Mouse (Mus musculus) frontal cortex, postnatal 14 days (tissue): ENCODE measurements around the gene Mkrn3.

ENCODE experiments used
- DNase-seq, 2 experiments: peaks; one replicate each; pipeline ENCODE4 v3.0.0; 2022; ENCODE audit warnings: low spot score in 2 of 2

Gene Mkrn3

GRCm38 (mm10) chr7:62419493-62420360 lies at the start of gene Mkrn3:
Mkrn3 (minus strand) TSS chr7:62420139.
- peak; percentile 70 for DNase-seq

GRCm38 (mm10) chr7:62463878-62464755 lies 44.2 kb upstream of the Mkrn3 start, which contains the start of gene Peg12:
Peg12 (minus strand) TSS chr7:62464510.
- peak; percentile 6 to 19 for DNase-seq

- peak in 1 of 2 experiments; percentile 5 for DNase-seq
These were observed 43.3 kb upstream of the Mkrn3 start for GRCm38 (mm10) chr7:62463007-62463877.

GRCm38 (mm10) chr7:62462229-62463006 lies 42.5 kb upstream of the Mkrn3 start:
- DNase-seq, result no peak

- no peak for DNase-seq
These were observed 32.4 kb upstream of the Mkrn3 start for GRCm38 (mm10) chr7:62452353-62452752.

- DNase-seq, result no peak
These were observed 25.7 kb upstream of the Mkrn3 start for GRCm38 (mm10) chr7:62445431-62446165.

- no peak for DNase-seq
These were observed 16.5 kb upstream of the Mkrn3 start for GRCm38 (mm10) chr7:62436394-62436793.

- DNase-seq, result no peak
These were observed 13.3 kb upstream of the Mkrn3 start for GRCm38 (mm10) chr7:62433243-62433642.

GRCm38 (mm10) chr7:62428337-62428736 lies 8.4 kb upstream of the Mkrn3 start:
- DNase-seq, result peak in 1 of 2 experiments; percentile 7

GRCm38 (mm10) chr7:62423210-62423609 lies 3.3 kb upstream of the Mkrn3 start:
- no peak for DNase-seq

GRCm38 (mm10) chr7:62420566-62420965 lies 627 bp upstream of the Mkrn3 start:
- no peak for DNase-seq

- DNase-seq, result no peak
These were observed 840 bp downstream of the Mkrn3 start for GRCm38 (mm10) chr7:62419105-62419492.

- DNase-seq, result no peak
These were observed 1.6 kb downstream of the Mkrn3 start for GRCm38 (mm10) chr7:62418346-62418745.

GRCm38 (mm10) chr7:62416173-62416572 lies 3.8 kb downstream of the Mkrn3 start:
- no peak for DNase-seq

GRCm38 (mm10) chr7:62415222-62415621 lies 4.7 kb downstream of the Mkrn3 start:
- DNase-seq, result no peak

GRCm38 (mm10) chr7:62407803-62408202 lies 12.1 kb downstream of the Mkrn3 start:
- DNase-seq, result no peak

- DNase-seq, result no peak
These were observed 13.3 kb downstream of the Mkrn3 start for GRCm38 (mm10) chr7:62406573-62407050.

- no peak for DNase-seq
These were observed 27.7 kb downstream of the Mkrn3 start for GRCm38 (mm10) chr7:62392202-62392601.

- no peak for DNase-seq
These were observed 31.6 kb downstream of the Mkrn3 start for GRCm38 (mm10) chr7:62388291-62388690.

GRCm38 (mm10) chr7:62382391-62382790 lies 37.5 kb downstream of the Mkrn3 start:
- peak in 1 of 2 experiments; percentile 19 for DNase-seq
